Mouse (Mus musculus): Measurements from ENCODE around the gene Rhox4g. TPM values are rescaled to one million over a fixed set of nuclear protein-coding genes. Genes with fewer than 3 reads are reported as not detected.

The Rhox4g gene
- polyA plus RNA-seq, 1 experiment from 2014 or later: not detected

Other genes starting within 250 kb of the Rhox4g start
- gene Rhox2b, start 239.3 kb downstream of the Rhox4g start, polyA plus RNA-seq (2015; fragmentation: Nextera tagmentation; extraction: Ambion mirVana): not detected in 2 replicates
- gene Rhox4b, start 218.8 kb downstream of the Rhox4g start, polyA plus RNA-seq (2015; fragmentation: Nextera tagmentation; extraction: Ambion mirVana): not detected in 2 replicates
- not detected in 2 replicates for gene Rhox2c, start 197.6 kb downstream of the Rhox4g start, polyA plus RNA-seq (2015; fragmentation: Nextera tagmentation; extraction: Ambion mirVana)
- gene Rhox3c, start 192.7 kb downstream of the Rhox4g start, polyA plus RNA-seq (2015; fragmentation: Nextera tagmentation; extraction: Ambion mirVana): not detected in 2 replicates
- not detected in 2 replicates for gene Rhox4c, start 171.0 kb downstream of the Rhox4g start, polyA plus RNA-seq (2015; fragmentation: Nextera tagmentation; extraction: Ambion mirVana)
- not detected in 2 replicates for gene Rhox2d, start 157.9 kb downstream of the Rhox4g start, polyA plus RNA-seq (2015; fragmentation: Nextera tagmentation; extraction: Ambion mirVana)
- gene Rhox4d, start 137.0 kb downstream of the Rhox4g start, polyA plus RNA-seq (2015; fragmentation: Nextera tagmentation; extraction: Ambion mirVana): not detected in 2 replicates
- gene Rhox2e, start 120.9 kb downstream of the Rhox4g start, polyA plus RNA-seq (2015; fragmentation: Nextera tagmentation; extraction: Ambion mirVana): not detected in 2 replicates
- gene Rhox3e, start 109.3 kb downstream of the Rhox4g start, polyA plus RNA-seq (2015; fragmentation: Nextera tagmentation; extraction: Ambion mirVana): not detected in 2 replicates
- 0.23 TPM in 1 of 2 replicates, not detected in the other for gene Rhox4e, start 93.9 kb downstream of the Rhox4g start, polyA plus RNA-seq (2015; fragmentation: Nextera tagmentation; extraction: Ambion mirVana)
- not detected in 2 replicates for gene Rhox2f, start 79.9 kb downstream of the Rhox4g start, polyA plus RNA-seq (2015; fragmentation: Nextera tagmentation; extraction: Ambion mirVana)
- gene Rhox3f, start 70.3 kb downstream of the Rhox4g start, polyA plus RNA-seq (2015; fragmentation: Nextera tagmentation; extraction: Ambion mirVana): not detected in 2 replicates
- not detected in 2 replicates for gene Rhox4f, start 43.6 kb downstream of the Rhox4g start, polyA plus RNA-seq (2015; fragmentation: Nextera tagmentation; extraction: Ambion mirVana)
- not detected in 2 replicates for gene Rhox3g, start 22.7 kb downstream of the Rhox4g start, polyA plus RNA-seq (2015; fragmentation: Nextera tagmentation; extraction: Ambion mirVana)
- gene Rhox2g, start 7.9 kb downstream of the Rhox4g start, polyA plus RNA-seq (2015; fragmentation: Nextera tagmentation; extraction: Ambion mirVana): not detected in 2 replicates
- gene Rhox3h, start 17.4 kb upstream of the Rhox4g start, polyA plus RNA-seq (2015; fragmentation: Nextera tagmentation; extraction: Ambion mirVana): not detected in 2 replicates
- not detected in 2 replicates for gene Rhox2h, start 21.9 kb upstream of the Rhox4g start, polyA plus RNA-seq (2015; fragmentation: Nextera tagmentation; extraction: Ambion mirVana)
- 0.17 and 0.34 TPM in 2 replicates for gene Rhox5, start 153.5 kb upstream of the Rhox4g start, polyA plus RNA-seq (2015; fragmentation: Nextera tagmentation; extraction: Ambion mirVana)
- gene Rhox6, start 175.6 kb upstream of the Rhox4g start, polyA plus RNA-seq (2015; fragmentation: Nextera tagmentation; extraction: Ambion mirVana): not detected in 2 replicates
- gene Rhox7a, start 180.4 kb upstream of the Rhox4g start, polyA plus RNA-seq (2015; fragmentation: Nextera tagmentation; extraction: Ambion mirVana): not detected in 2 replicates
- gene Rhox8, start 227.6 kb upstream of the Rhox4g start, polyA plus RNA-seq (2015; fragmentation: Nextera tagmentation; extraction: Ambion mirVana): 0.11 TPM in 1 of 2 replicates, not detected in the other
- not detected in 2 replicates for gene Rhox7b, start 245.9 kb upstream of the Rhox4g start, polyA plus RNA-seq (2015; fragmentation: Nextera tagmentation; extraction: Ambion mirVana)

Data from stomach, postnatal 0 days (tissue).